10 mouse cellular contexts compared by ENCODE assay signal in genomic region chr15:96676518-96676917, GRCm38 (mm10). TPM values are rescaled to one million over a fixed set of nuclear protein-coding genes. Genes with fewer than 3 reads are reported as not detected.
DNase-seq lines count a peak whose midpoint lies in the region; ATAC-seq lines count a peak whose summit lies in the region.
"Had no signal": no experiment of that assay in that cellular context is flagged by ENCODE, and none has a peak within 500 bp of the region (broad histone marks: within the 10 kb centered on the region; RNA-seq: fewer than 3 reads in every experiment).

No protein-coding gene starts in this region.

- 47% methylated on average over 10 of the region's 10 CpGs for WGBS in heart, embryonic 11.5 days (ENCODE audit: insufficient replicate concordance)

- no peaks in the 10 kb centered on the region for H3K36me3 ChIP-seq in heart, embryonic 11.5 days (ENCODE audit: control insufficient read depth, insufficient read depth, low read length)
- H3K36me3 ChIP-seq in megakaryocyte, embryonic 14.5 days (replicated peaks; ENCODE audit: low read length), result no peaks in the 10 kb centered on the region

- H3K4me2 ChIP-seq in heart, embryonic 11.5 days, result no peak overlapping the region

- H3K9me3 ChIP-seq in heart, embryonic 11.5 days (replicated peaks; ENCODE audit: control insufficient read depth, low read length), result no peaks in the 10 kb centered on the region
- H3K9me3 ChIP-seq in megakaryocyte, embryonic 14.5 days, result no peaks in the 10 kb centered on the region

- no peak for ATAC-seq in heart, embryonic 11.5 days (replicated peaks; ENCODE audit: insufficient number of reproducible peaks, low FRiP score, low TSS enrichment)
- no peak for ATAC-seq in megakaryocyte, adult 5-6 weeks (ENCODE audit: poor library complexity, severe bottlenecking)
- ATAC-seq: forebrain, embryonic 16.5 days had no signal

- peaks cover 2% of the 10 kb centered on the region; the same call in 1 of the 2 replicates for H3K27me3 ChIP-seq in heart, embryonic 11.5 days (ENCODE audit: control insufficient read depth, insufficient read depth, low read length)
- peaks cover 40% of the 10 kb centered on the region for H3K27me3 ChIP-seq in megakaryocyte, embryonic 14.5 days (replicated peaks)

- H3K27ac ChIP-seq in heart, embryonic 11.5 days (ENCODE audit: low read depth, low read length), result no peak overlapping the region
- H3K27ac ChIP-seq: left cerebral cortex, adult 2 months had no signal

- no peak overlapping the region for H3K9ac ChIP-seq in heart, embryonic 11.5 days (ENCODE audit: low read depth, low read length)

- H3K4me1 ChIP-seq in heart, embryonic 11.5 days (ENCODE audit: control insufficient read depth, insufficient read depth, low read length), result peaks cover 4% of the 10 kb centered on the region; the same call in 1 of the 2 replicates
- H3K4me1 ChIP-seq in megakaryocyte, embryonic 14.5 days, result peaks cover 12% of the 10 kb centered on the region

- DNase-seq in heart, adult 11 months, result peak; percentile 80
- peak; percentile 74 to 75 for DNase-seq in cerebellum, postnatal 14 days
- peak; percentile 67 for DNase-seq in lung, postnatal 14 days
- DNase-seq in layer of hippocampus, adult 9-10 months (ENCODE audit: low spot score), result no peak
- DNase-seq in adipocyte (ENCODE audit: low spot score), result no peak

- no peak overlapping the region for H3K4me3 ChIP-seq in heart, embryonic 11.5 days (ENCODE audit: low read depth, low read length)
- peak overlapping the region; percentile 21 for H3K4me3 ChIP-seq in megakaryocyte, embryonic 14.5 days (replicated peaks)
- H3K4me3 ChIP-seq: left cerebral cortex, adult 2 months had no signal

RNA-seq across cellular contexts. Expression of gene Slc38a2, which starts 23.0 kb away (rescaled TPM):
- polyA plus RNA-seq in heart, embryonic 11.5 days (2014; fragmentation: Nextera tagmentation; extraction: Ambion mirVana), result 139 and 157 TPM in 2 replicates
- polyA plus RNA-seq in megakaryocyte, embryonic 14.5 days (2012; ENCODE audit: insufficient read depth, low replicate concordance), result 4.2 and 5.6 TPM in 2 replicates
- 125 and 137 TPM in 2 replicates for total RNA-seq in megakaryocyte, adult 5-6 weeks (2015)
- 63.8 and 68.3 TPM in 2 replicates for total RNA-seq in megakaryocyte, adult 5-6 weeks (2017)

RNA-seq across cellular contexts. Expression of gene Slc38a1, which starts 33.8 kb away (rescaled TPM):
- 75.5 and 81.9 TPM in 2 replicates for polyA plus RNA-seq in heart, embryonic 11.5 days (2014; fragmentation: Nextera tagmentation; extraction: Ambion mirVana)
- 22.9 and 64.1 TPM in 2 replicates for polyA plus RNA-seq in megakaryocyte, embryonic 14.5 days (2012; ENCODE audit: insufficient read depth, low replicate concordance)
- 58.7 and 69.9 TPM in 2 replicates for total RNA-seq in megakaryocyte, adult 5-6 weeks (2015)
- total RNA-seq in megakaryocyte, adult 5-6 weeks (2017), result 43.8 and 48.4 TPM in 2 replicates

Comparison
In these comparisons a context has a peak if more than half of its experiments do, and no peak if none do; other contexts are left out.
1. DNase-seq: peak in heart, adult 11 months (single experiment), cerebellum, postnatal 14 days (2 of 2) and lung, postnatal 14 days (single experiment); none in layer of hippocampus, adult 9-10 months (single experiment) and adipocyte (single experiment).
2. RNA of gene Slc38a2, which starts 23.0 kb away (polyA plus RNA-seq): 139 to 157 TPM in heart, embryonic 11.5 days; 4.2 to 5.6 TPM in megakaryocyte, embryonic 14.5 days; every median in the first group is over 10 times any median in the second.